Mouse (Mus musculus) stomach, embryonic 14.5 days (tissue): ENCODE results near the gene Cubn. TPM values are rescaled to one million over a fixed set of nuclear protein-coding genes. Genes with fewer than 3 reads are reported as not detected.

Experiments used
- ATAC-seq: fragments of 200-750 bp; cut with Nextera tagmentation; 2 replicates; pipeline ENCODE4 v1.8.0; 2017; ENCODE audit warnings: low read depth, moderate TSS enrichment; ENCODE audit not compliant: insufficient number of reproducible peaks, insufficient read depth, low FRiP score
- H3K27ac ChIP-seq: fragments of 300-500 bp; sonication (generic); 2 replicates; pipeline ENCODE4 v1.5.1; 2014; ENCODE audit warnings: mild to moderate bottlenecking, low read length, moderate library complexity, mixed read lengths
- H3K27me3 ChIP-seq: fragments of 300-500 bp; sonication (generic); 2 replicates; pipeline ENCODE4 v1.6.1; 2014; ENCODE audit warnings: low read length, control low read depth, mixed read lengths; ENCODE audit not compliant: control insufficient read depth, insufficient read depth
- H3K36me3 ChIP-seq: fragments of 300-500 bp; sonication (generic); 2 replicates; pipeline ENCODE4 v1.6.1; 2014; ENCODE audit warnings: mild to moderate bottlenecking, control low read depth, low read length, moderate library complexity, mixed read lengths; ENCODE audit not compliant: control insufficient read depth, insufficient read depth
- H3K4me1 ChIP-seq: fragments of 300-500 bp; sonication (generic); 2 replicates; pipeline ENCODE4 v1.6.1; 2014; ENCODE audit warnings: low read length, control low read depth, mixed read lengths; ENCODE audit not compliant: control insufficient read depth, insufficient read depth
- H3K4me2 ChIP-seq: fragments of 300-500 bp; sonication (generic); replicated peaks from 2 replicates; pipeline ENCODE4 v1.6.1; 2014; ENCODE audit warnings: low read depth, low read length, control low read depth
- H3K4me3 ChIP-seq: fragments of 300-500 bp; sonication (generic); 2 replicates; pipeline ENCODE4 v1.5.1; 2014; ENCODE audit warnings: low read depth, low read length, control low read depth
- H3K9ac ChIP-seq: fragments of 300-500 bp; sonication (generic); replicated peaks from 2 replicates; pipeline ENCODE4 v1.6.1; 2014; ENCODE audit warnings: low read depth, mild to moderate bottlenecking, control low read depth, low read length, moderate library complexity, mixed read lengths
- H3K9me3 ChIP-seq: fragments of 300-500 bp; sonication (generic); 2 replicates; pipeline ENCODE4 v1.6.1; 2016; ENCODE audit warnings: low read depth, low read length, control low read depth; ENCODE audit not compliant: control insufficient read depth
- WGBS: fragments of 180-500 bp; shearing (Covaris S2); extraction: QIAGEN DNeasy Blood & Tissue Kit; methylation state at CpG from one replicate; pipeline ENCODE4 v1.1.7; 2014; 5-methylcytosine and 5-hydroxymethylcytosine counted together
- polyA plus RNA-seq: library from polyadenylated mRNA; unstranded; fragments of >200 nt; fragmentation: Nextera tagmentation; extraction: Ambion mirVana; gene quantifications from 2 replicates; pipeline ENCODE4 v1.2.1, GENCODE M21; 2014

The Cubn gene
- polyA plus RNA-seq, 1 experiment from 2014 or later, result 0.04 TPM

DNA sequence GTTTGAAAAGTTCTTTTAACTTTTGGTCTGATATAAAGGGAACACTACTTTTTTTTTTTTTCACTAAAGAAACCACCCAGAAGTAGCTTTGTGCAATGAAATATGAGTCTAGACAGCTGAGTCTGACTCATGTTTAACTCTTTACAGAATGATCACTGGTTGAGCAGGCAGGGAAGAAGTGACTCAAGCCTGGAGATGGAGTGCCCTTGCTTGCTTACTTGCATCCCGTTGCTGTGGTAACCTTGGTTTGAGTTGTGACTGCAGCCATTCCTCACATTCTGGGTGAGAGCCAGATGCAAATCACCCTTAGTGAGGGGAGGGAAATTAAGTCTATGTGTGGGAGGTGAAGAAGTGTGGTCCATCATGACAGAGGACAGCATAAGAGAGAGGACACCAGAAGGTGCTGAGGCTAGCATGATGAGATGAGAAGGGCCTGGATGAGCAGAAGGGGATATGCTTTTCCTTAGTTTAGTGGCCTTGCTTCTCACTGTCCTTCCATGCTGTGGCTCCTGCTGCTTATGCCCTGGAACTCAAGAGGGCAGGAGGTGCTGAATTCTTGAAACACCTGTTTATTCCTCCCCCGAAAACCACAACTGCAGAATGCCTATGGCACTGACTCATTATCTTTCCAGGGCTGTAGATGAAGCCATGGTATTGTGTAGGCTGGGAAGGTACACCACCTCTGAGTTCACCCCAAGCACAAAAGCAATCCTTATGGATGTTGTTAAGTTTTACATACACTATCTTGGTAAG is 81.7 kb downstream of the Cubn start:
- Histone ChIP-seq H3K9ac (no peak overlapping the region), H3K4me3 (no peak overlapping the region), H3K4me1 (no peaks in the 10 kb centered on the region), H3K36me3 (no peaks in the 10 kb centered on the region), H3K27me3 (no peaks in the 10 kb centered on the region), H3K4me2 (no peak overlapping the region), H3K27ac (no peak overlapping the region), H3K9me3 (no peaks in the 10 kb centered on the region)
- no peak for ATAC-seq
- WGBS, result 75% methylated on average over 2 of the region's 2 CpGs

DNA sequence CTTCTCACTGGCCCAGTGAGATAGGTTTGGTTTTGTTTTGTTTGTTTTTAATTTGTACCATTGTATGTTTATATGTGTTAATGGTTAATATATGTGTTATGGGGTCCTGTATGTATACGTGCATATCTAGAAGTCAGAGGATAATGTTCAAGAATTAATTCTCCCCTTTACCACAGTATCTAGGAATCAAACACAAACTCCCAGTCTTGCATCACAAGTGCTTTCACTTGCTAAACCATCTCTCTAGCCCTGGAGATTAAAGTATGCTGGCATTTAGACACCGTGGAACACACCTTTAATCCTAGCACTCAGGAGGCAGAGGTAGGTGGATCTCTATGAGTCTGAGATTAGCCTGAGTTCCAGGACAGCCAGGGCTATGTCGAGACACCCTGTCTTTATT is 83.3 kb downstream of the Cubn start:
- Histone ChIP-seq H3K9ac (no peak overlapping the region), H3K4me3 (no peak overlapping the region), H3K36me3 (no peaks in the 10 kb centered on the region), H3K27me3 (no peaks in the 10 kb centered on the region), H3K4me2 (no peak overlapping the region), H3K27ac (no peak overlapping the region), H3K9me3 (no peaks in the 10 kb centered on the region), H3K4me1 (no peaks in the 10 kb centered on the region)
- ATAC-seq, result no peak
- WGBS, result 80% methylated on average over 3 of the region's 3 CpGs

DNA sequence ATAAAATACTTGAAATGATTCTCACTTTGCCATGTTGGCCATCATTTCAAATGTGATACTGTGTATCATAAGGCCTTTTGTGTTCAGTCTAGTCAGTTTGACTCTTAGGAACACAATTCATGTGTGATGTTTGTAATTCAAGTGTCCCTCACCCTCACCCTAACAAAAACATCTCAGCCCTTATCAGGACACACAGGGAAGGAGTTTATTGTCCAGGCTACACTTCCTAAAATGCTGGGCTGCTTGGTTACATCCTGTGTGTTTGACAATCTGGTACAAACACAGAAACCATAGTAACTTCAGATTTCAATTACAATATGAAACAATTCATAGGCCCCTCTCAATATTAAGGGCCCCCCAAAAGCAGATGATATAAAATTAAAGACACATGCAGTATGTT is 83.9 kb downstream of the Cubn start:
- no peaks in the 10 kb centered on the region for H3K27me3 ChIP-seq
- no peak overlapping the region for H3K4me2 ChIP-seq
- no peak overlapping the region for H3K27ac ChIP-seq
- H3K9me3 ChIP-seq, result no peaks in the 10 kb centered on the region
- no peaks in the 10 kb centered on the region for H3K4me1 ChIP-seq
- no peak for ATAC-seq
- no peak overlapping the region for H3K4me3 ChIP-seq
- no peak overlapping the region for H3K9ac ChIP-seq
- H3K36me3 ChIP-seq, result no peaks in the 10 kb centered on the region

DNA sequence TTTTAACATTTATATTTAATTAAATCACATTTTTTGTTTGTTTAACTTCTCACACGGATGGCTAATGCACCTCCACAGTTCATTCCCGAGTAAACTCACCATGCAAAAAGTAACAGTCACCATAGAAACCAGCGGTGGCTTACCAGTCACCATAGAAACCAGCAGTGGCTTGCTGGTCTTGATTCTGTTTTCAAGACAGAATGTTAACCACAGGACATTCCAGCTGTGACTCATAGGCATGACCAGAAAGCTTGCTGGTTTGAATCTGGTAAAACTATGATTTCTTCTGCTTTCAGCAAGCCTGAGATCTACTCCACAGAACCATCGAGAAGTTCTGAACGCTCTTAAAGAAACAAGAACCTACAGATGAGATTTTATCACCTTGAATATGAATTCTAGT is 84.3 kb downstream of the Cubn start:
- H3K27ac ChIP-seq, result no peak overlapping the region
- ATAC-seq, result no peak

GRCm38 (mm10) chr2:13404986-13405678 is 86.5 kb downstream of the Cubn start:
- no peak for ATAC-seq
- Histone ChIP-seq H3K9ac (no peak overlapping the region), H3K4me3 (no peak overlapping the region), H3K9me3 (no peaks in the 10 kb centered on the region), H3K4me2 (no peak overlapping the region), H3K36me3 (no peaks in the 10 kb centered on the region), H3K27ac (no peak overlapping the region), H3K4me1 (no peaks in the 10 kb centered on the region), H3K27me3 (no peaks in the 10 kb centered on the region)
- 79% methylated on average over 5 of the region's 5 CpGs for WGBS

More for the DNA sequence above, 84.3 kb downstream of the Cubn start:
- Histone ChIP-seq H3K4me2 (no peak overlapping the region), H3K27me3 (no peaks in the 10 kb centered on the region), H3K9me3 (no peaks in the 10 kb centered on the region), H3K4me1 (no peaks in the 10 kb centered on the region), H3K4me3 (no peak overlapping the region), H3K36me3 (no peaks in the 10 kb centered on the region), H3K9ac (no peak overlapping the region)
- 34% methylated on average over 5 of the region's 5 CpGs for WGBS

- H3K4me1 ChIP-seq, result 0 out of 2 replicates have a peak, but pooled peaks cover 5% of the 10 kb centered on the region
- no peaks in the 10 kb centered on the region for H3K27me3 ChIP-seq
- H3K9ac ChIP-seq, result no peak overlapping the region
- no peak overlapping the region for H3K27ac ChIP-seq
- H3K4me2 ChIP-seq, result no peak overlapping the region
- no peaks in the 10 kb centered on the region for H3K9me3 ChIP-seq
- no peak overlapping the region for H3K4me3 ChIP-seq
- WGBS, result 87% methylated on average over 6 of the region's 6 CpGs
- no peaks in the 10 kb centered on the region for H3K36me3 ChIP-seq
- ATAC-seq, result no peak
These were observed 90.8 kb downstream of the Cubn start for GRCm38 (mm10) chr2:13400831-13401230.

DNA sequence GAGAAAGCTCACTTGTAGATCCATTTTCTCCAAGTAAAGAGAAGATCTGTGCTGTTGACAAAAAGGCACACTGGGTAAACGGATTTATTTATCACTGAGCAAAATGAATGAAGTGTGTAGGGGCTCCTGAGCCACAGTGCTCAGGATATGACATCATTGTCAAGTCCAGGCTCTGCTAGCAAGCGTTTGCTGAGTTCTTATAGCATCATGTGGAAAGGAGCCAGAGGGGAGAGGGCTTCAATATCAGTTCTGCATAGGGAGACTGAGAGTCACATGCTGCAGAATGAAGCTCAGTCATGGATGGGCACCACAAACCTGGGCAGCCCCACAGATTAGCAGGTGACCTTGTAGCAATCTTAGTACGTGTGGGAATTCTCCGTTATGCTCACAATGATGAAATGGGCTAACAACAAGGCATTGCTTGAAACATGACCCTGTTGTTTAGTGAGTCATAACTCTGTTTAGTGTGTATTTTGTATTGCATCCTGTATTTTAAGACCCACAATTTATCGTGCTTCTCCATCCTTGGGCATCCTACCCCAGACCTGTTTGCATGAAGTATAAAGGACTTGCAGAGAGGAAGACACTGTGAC is 92.0 kb downstream of the Cubn start:
- Histone ChIP-seq H3K9me3 (no peaks in the 10 kb centered on the region), H3K4me2 (no peak overlapping the region), H3K27ac (no peak overlapping the region; the same call in 1 of the 2 replicates), H3K27me3 (no peaks in the 10 kb centered on the region), H3K4me1 (0 out of 2 replicates have a peak, but pooled peaks cover 5% of the 10 kb centered on the region), H3K9ac (no peak overlapping the region), H3K36me3 (no peaks in the 10 kb centered on the region), H3K4me3 (no peak overlapping the region)
- ATAC-seq, result no peak
- 70% methylated on average over 5 of the region's 5 CpGs for WGBS

- H3K4me1 ChIP-seq, result 0 out of 2 replicates have a peak, but pooled peaks cover 5% of the 10 kb centered on the region
- WGBS, result 25% methylated on average over 2 of the region's 2 CpGs
- H3K4me3 ChIP-seq, result no peak overlapping the region
- no peaks in the 10 kb centered on the region for H3K27me3 ChIP-seq
- no peaks in the 10 kb centered on the region for H3K36me3 ChIP-seq
- no peak overlapping the region for H3K4me2 ChIP-seq
- H3K9ac ChIP-seq, result no peak overlapping the region
- peak; percentile 61; the same call in 1 of the 2 replicates for ATAC-seq
- no peak overlapping the region; the same call in 1 of the 2 replicates for H3K27ac ChIP-seq
- H3K9me3 ChIP-seq, result no peaks in the 10 kb centered on the region
These were observed 92.7 kb downstream of the Cubn start for GRCm38 (mm10) chr2:13398955-13399354.
